Mouse (Mus musculus) liver, postnatal 0 days (tissue): ENCODE measurements around the gene BC067074. TPM values are rescaled to one million over a fixed set of nuclear protein-coding genes. Genes with fewer than 3 reads are reported as not detected.

Experiments
- ATAC-seq: fragments of 200-750 bp; cut with Nextera tagmentation; 2 replicates; pipeline ENCODE4 v1.8.0; 2017; ENCODE audit warnings: mild to moderate bottlenecking, moderate library complexity
- DNase-seq: peaks from one replicate; pipeline ENCODE4 v3.0.0-alpha.2; 2016
- H3K27ac ChIP-seq: fragments of 300-500 bp; sonication (generic); 2 replicates; pipeline ENCODE4 v1.5.1; 2014; ENCODE audit warnings: antibody characterized with exemption, moderate library complexity, mild to moderate bottlenecking, low read depth
- H3K27me3 ChIP-seq: fragments of 300-500 bp; sonication (generic); 2 replicates; pipeline ENCODE4 v1.6.1; 2014; ENCODE audit warnings: low read length, control low read depth, mixed read lengths; ENCODE audit not compliant: insufficient read depth
- H3K36me3 ChIP-seq: fragments of 300-500 bp; sonication (generic); replicated peaks from 2 replicates; pipeline ENCODE4 v1.6.1; 2014; ENCODE audit warnings: mild to moderate bottlenecking, control low read depth, low read length, moderate library complexity, mixed read lengths; ENCODE audit not compliant: insufficient read depth
- H3K4me1 ChIP-seq: fragments of 300-500 bp; sonication (generic); 2 replicates; pipeline ENCODE4 v1.6.1; 2014; ENCODE audit warnings: antibody characterized with exemption, mild to moderate bottlenecking, control low read depth; ENCODE audit not compliant: insufficient read depth
- H3K4me2 ChIP-seq: fragments of 300-500 bp; sonication (generic); 2 replicates; pipeline ENCODE4 v1.6.1; 2014; ENCODE audit warnings: low read depth, mild to moderate bottlenecking, low read length, moderate library complexity, mixed read lengths
- H3K4me3 ChIP-seq: fragments of 300-500 bp; sonication (generic); 2 replicates; pipeline ENCODE4 v1.5.1; 2014; ENCODE audit warnings: low read depth, low read length
- H3K9ac ChIP-seq: fragments of 300-500 bp; sonication (generic); replicated peaks from 2 replicates; pipeline ENCODE4 v1.6.1; 2014; ENCODE audit warnings: mild to moderate bottlenecking, moderate library complexity
- H3K9me3 ChIP-seq: fragments of 300-500 bp; sonication (generic); 2 replicates; pipeline ENCODE4 v1.6.1; 2016; ENCODE audit warnings: mild to moderate bottlenecking, control low read depth, low read length, mixed read lengths
- CTCF ChIP-seq: sonication (generic); IDR thresholded peaks from 2 replicates; pipeline ENCODE4 v1.5.1; 2016; ENCODE audit warnings: antibody characterized with exemption, low read depth
- EP300 ChIP-seq: IDR thresholded peaks from 2 replicates; pipeline ENCODE4 v1.6.1; 2016; ENCODE audit warnings: antibody characterized with exemption, low read depth, mild to moderate bottlenecking
- WGBS: fragments of 180-500 bp; shearing (Covaris S2); extraction: QIAGEN DNeasy Blood & Tissue Kit; methylation state at CpG from one replicate; pipeline ENCODE4 v1.1.7; 2014; ENCODE audit not compliant: insufficient replicate concordance; 5-methylcytosine and 5-hydroxymethylcytosine counted together
- polyA plus RNA-seq: library from polyadenylated mRNA; unstranded; fragments of >200 nt; fragmentation: Nextera tagmentation; extraction: Ambion mirVana; gene quantifications from 2 replicates; pipeline ENCODE4 v1.2.1, GENCODE M21; 2015

BC067074 gene
- polyA plus RNA-seq, 1 experiment from 2014 or later = 0.09 TPM

- Histone ChIP-seq H3K9me3 (no peaks in the 10 kb centered on the region), H3K27me3 (no peaks in the 10 kb centered on the region), H3K36me3 (no peaks in the 10 kb centered on the region), H3K4me1 (no peaks in the 10 kb centered on the region), H3K9ac (no peak overlapping the region), H3K4me2 (no peak overlapping the region), H3K27ac (no peak overlapping the region), H3K4me3 (no peak overlapping the region)
- DNase-seq = no peak
- TF ChIP-seq EP300 (no peak), CTCF (no peak)
- WGBS = 82% methylated on average over 6 of the region's 6 CpGs
- no peak for ATAC-seq
These were observed 100.4 kb downstream of the BC067074 start for GRCm38 (mm10) chr13:113393386-113393785.

GRCm38 (mm10) chr13:113394591-113394990, 101.6 kb downstream of the BC067074 start:
- Histone ChIP-seq H3K27me3 (no peaks in the 10 kb centered on the region), H3K27ac (no peak overlapping the region), H3K4me2 (no peak overlapping the region), H3K4me3 (no peak overlapping the region), H3K9ac (no peak overlapping the region), H3K9me3 (no peaks in the 10 kb centered on the region), H3K36me3 (no peaks in the 10 kb centered on the region), H3K4me1 (no peaks in the 10 kb centered on the region)
- DNase-seq (no peak), ATAC-seq (no peak)
- whole genome bisulfite sequencing = 82% methylated on average over 15 of the region's 15 CpGs
- TF ChIP-seq CTCF (no peak), EP300 (no peak)

- TF ChIP-seq EP300 (no peak), CTCF (no peak)
- Histone ChIP-seq H3K9me3 (no peaks in the 10 kb centered on the region), H3K36me3 (no peaks in the 10 kb centered on the region), H3K4me3 (no peak overlapping the region), H3K4me1 (no peaks in the 10 kb centered on the region), H3K9ac (no peak overlapping the region), H3K4me2 (no peak overlapping the region), H3K27ac (no peak overlapping the region), H3K27me3 (no peaks in the 10 kb centered on the region)
- 67% methylated on average over 9 of the region's 9 CpGs for WGBS
- DNase-seq = no peak
- ATAC-seq = no peak
These were observed 104.1 kb downstream of the BC067074 start for GRCm38 (mm10) chr13:113397006-113397520.

GRCm38 (mm10) chr13:113401373-113402010, 108.5 kb downstream of the BC067074 start:
- Histone ChIP-seq H3K27me3 (no peaks in the 10 kb centered on the region), H3K9ac (no peak overlapping the region), H3K4me1 (no peaks in the 10 kb centered on the region), H3K27ac (no peak overlapping the region), H3K4me3 (no peak overlapping the region), H3K4me2 (no peak overlapping the region), H3K36me3 (no peaks in the 10 kb centered on the region), H3K9me3 (no peaks in the 10 kb centered on the region)
- no peak for DNase-seq
- WGBS = 72% methylated on average over 4 of the region's 4 CpGs
- TF ChIP-seq CTCF = no peak
- ATAC-seq = no peak

- Histone ChIP-seq H3K4me1 (no peaks in the 10 kb centered on the region), H3K4me3 (no peak overlapping the region), H3K9me3 (no peaks in the 10 kb centered on the region), H3K36me3 (no peaks in the 10 kb centered on the region), H3K27me3 (no peaks in the 10 kb centered on the region), H3K9ac (no peak overlapping the region), H3K4me2 (no peak overlapping the region), H3K27ac (no peak overlapping the region)
- DNase-seq = no peak
- WGBS = 78% methylated on average over 6 of the region's 6 CpGs
- TF ChIP-seq EP300 = no peak
- TF ChIP-seq CTCF = no peak
- no peak for ATAC-seq
These were observed 110.7 kb downstream of the BC067074 start for GRCm38 (mm10) chr13:113403706-113404105.

- Histone ChIP-seq H3K36me3 (no peaks in the 10 kb centered on the region), H3K9ac (no peak overlapping the region), H3K4me3 (no peak overlapping the region), H3K4me2 (no peak overlapping the region), H3K27me3 (no peaks in the 10 kb centered on the region), H3K4me1 (no peaks in the 10 kb centered on the region), H3K27ac (no peak overlapping the region), H3K9me3 (no peaks in the 10 kb centered on the region)
- TF ChIP-seq CTCF (no peak), EP300 (no peak)
- WGBS = 81% methylated on average over 2 of the region's 2 CpGs
- DNase-seq (no peak), ATAC-seq (no peak)
These were observed 111.2 kb downstream of the BC067074 start for GRCm38 (mm10) chr13:113404172-113404571.
